Mouse (Mus musculus) c-Kit-positive CD71-positive TER-119-negative erythroid progenitor cells, embryonic 14.5 days (primary cell): ENCODE data around the gene Cacna1e.

Experiments used
- DNase-seq: peaks from one replicate; pipeline ENCODE4 v3.0.0-alpha.2; 2013; ENCODE audit warnings: low read depth

Gene Cacna1e

DNA sequence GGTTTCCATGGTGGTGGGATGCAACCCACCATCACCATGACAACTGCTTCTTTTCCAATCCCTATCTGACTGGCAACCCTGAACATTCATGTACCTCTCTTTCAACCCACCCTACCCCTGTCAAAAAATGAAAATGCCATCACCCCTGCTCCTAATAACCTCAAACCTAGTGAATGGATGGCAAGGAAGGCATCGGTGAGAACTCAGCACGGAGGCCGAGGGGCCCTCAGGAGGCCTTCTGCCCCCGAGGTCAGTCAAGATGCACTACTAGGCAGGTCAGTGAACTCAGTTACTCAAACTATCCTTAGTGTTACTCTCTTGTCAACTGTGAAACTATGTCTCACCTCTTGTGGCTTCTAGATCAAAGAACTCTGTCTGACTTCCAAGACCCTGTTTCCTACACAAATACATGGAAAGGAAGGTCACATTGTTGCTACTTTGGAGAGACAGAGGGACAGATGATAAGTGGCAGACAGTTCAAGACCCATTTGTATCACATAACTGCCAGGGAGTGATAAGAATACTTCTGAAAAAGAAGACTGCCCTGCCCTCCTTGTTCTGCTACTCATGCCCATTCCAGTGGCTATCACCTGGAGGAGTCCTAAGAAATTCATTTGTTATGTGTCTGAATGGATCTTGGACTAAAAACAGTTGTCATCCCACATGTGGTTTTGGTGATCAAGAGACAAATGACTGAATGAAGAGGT, 176.6 kb downstream of the Cacna1e start:
- no peak for DNase-seq

DNA sequence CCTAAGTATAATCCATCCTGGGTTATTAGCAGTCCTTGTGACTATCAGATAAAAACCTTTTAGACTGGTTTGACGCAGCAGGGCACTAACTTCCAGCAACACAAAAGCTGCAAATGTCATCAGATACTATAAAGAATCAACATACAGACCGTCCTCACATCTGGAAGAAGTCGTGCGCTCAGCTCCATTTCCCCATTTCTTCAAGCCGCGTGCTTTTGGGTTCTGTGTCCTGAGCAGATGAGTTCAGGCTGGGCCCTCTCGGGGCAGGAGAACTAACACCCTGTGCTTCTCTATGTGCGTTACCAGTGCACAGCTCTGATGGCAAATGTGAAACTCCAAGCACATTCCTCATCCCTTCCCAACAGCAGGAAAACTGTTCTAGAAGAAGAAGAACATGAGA, 177.3 kb downstream of the Cacna1e start:
- no peak for DNase-seq

DNA sequence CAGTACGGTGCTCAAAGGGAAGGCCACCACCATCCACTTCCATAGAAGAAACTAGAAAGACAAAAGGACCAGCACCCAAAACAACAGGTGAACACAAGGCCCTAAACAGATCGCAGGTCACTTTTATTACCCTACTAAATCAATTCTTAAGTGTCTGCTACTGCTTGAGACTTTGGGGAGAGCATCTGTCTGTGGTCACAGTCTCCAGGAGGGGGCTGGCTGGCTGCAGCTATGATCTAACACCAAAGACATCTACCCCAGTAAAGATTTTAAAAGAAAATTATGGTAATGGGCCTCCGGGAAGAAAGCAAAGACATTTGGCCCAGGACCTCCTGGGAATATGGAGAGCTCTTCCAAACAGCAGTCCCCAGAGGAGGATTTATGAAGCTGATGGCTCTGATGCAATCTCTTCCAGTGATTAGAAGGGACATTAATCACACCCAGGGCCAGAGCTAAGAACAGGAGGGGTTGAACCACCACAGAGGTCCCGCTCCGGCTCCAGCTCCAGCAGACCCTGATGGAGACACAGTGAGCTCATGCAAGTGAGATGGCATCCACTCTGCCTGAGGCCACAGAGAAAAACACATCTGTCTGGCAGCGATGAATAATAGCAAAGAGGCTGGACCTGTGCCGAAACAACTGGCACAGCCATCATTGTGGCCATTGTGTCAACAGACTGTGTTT, 178.3 kb downstream of the Cacna1e start:
- no peak for DNase-seq

DNA sequence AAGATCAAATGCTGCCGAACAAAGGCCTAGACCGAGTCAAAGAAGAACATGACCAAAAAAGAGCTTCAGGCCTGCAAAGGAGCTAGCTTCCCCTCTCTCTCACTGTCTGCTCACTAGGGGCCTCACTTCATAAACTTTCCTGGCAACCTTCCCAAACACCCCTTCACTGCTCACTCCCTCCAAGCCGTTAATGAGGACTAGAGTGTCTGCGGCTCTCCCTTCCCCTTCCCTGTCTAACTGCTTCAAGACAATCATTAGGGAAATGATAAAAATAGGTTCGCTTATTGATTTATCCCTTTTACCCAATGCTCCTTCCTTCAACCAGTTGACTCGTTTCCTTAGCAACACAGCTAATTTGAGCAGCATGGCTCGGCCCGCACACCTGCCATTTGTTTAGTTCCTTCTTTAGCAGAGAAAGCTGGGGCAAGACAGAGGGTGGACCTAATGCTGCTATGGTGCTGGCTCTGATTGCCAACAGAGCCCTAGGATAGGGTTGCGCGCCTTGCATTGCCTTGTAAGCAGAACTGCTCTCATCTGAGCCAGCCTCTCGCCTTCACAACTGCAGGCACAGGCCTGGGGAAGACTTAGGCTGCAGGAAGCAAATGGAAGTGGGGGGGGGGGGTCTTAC, 179.6 kb downstream of the Cacna1e start:
- no peak for DNase-seq

DNA sequence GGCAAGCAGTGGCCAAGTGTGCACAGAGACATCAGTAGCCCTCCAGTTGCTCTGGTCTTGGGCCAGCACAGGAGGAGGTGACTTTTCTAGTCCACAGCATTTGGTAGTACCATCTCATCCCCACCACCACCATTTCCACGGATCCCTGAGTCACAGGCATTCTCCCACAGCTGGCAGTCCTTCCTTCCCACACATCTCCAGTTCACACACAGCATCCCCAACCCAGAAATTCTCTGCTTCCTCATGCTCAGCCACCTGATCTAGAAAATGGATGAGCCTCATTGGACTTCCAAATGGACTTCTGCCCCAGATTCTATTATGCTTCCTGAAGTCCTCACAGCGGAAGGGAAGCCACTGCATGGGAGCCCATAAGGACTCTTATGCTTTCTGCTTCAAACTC, 181.7 kb downstream of the Cacna1e start:
- no peak for DNase-seq

DNA sequence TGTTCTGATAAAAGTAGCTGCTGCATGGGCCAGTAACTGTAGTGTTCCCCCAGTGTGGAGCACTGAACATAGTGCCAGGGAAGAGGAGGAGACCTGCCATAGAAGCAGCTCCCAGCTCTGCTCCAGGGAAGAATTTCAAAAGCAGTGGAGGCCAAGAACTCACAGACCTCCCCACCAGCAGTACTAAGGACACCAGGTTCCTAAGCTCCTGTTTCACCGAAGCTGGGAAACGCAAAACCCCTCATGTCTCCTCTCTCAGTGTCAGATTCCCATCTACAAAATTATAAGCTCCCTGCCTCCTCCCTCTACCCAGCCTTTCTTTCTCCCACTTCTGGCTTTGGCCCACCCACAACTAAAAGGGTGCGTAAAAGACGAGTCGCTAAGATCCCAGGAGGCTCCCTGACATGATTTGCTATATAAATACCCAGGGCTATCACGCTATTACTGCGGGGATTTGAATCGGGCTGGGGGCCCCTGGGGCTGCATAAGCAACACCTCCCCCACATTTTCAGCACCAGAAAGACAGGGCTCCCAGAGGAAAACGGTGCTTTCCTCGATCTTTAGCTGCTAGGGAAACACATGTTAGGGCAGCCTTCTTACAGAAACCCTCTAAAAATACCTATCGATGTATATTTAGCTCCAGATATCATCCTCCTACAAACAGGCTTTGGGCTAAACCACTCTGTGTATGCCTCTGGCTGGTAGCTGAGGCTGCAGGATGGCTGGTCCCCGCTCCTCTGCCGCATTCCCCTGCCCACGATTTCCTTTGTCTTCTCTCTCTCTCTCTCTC, 195.2 kb downstream of the Cacna1e start:
- no peak for DNase-seq

DNA sequence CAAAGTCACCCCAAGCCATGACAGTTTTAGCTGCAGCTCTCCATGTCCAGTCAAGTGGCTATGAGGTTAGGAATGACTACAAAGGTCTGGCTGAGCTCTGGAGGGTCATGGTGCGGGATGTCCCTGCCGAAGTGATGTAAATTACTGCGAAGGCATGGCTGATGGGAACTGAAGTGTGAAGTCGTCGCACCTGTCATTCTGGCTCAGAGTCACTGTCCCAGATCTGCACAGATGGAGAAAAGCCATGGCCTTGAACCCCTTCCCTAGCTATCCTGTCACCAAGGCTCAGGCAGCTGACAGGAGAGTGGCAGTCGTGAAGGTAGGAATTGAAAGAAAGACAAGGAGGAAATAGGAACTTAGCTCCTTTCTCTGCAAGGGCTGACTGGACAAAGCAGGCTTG, 197.4 kb downstream of the Cacna1e start:
- no peak for DNase-seq

DNA sequence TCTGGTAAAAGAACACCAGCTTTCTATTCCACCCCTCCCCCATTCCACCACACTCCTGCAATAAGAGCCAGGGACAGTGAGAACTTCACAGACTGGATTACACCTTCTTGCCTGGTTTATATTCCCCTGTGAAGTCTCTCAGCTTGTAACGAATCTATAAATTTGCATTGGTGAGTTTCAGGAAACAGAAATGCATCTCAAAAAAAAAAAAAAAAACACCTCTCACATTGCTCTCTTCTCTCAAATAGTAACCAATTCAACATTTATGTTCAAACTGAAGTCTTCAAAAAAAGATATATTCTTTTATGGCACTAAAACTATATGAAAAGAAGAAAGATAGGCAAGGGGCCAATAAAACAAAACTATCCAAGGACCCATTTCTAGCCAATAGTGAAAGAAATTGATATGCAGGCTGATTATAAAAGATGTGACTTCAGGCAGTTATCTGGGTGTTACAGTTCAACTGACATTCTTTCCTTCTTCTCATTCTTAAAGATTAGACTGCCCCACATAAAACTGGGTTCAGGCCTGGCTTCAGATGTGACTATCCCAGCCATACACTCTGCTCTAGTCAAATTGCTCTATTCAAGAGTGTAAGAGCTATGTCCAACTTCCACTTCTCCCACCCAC, 200.7 kb downstream of the Cacna1e start:
- DNase-seq = no peak

DNA sequence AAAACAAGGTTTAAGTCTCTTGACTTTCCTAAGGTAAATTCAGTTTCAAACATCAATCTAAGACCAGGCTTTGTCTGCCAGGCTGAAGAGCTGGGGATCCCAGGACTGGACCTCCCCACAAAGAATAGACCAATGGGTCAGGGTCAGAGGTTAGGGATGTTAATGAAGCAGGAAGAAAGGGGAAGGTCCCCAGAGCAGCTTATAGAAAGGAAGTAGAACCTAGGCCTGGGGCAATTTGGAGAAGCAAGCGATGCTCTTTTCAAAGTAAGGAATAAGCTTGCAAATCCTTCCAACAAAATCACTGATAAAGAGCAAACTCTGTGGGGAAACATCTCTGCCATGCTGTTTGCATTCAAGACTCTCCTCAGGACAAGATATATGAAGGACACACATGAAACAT, 205.3 kb downstream of the Cacna1e start:
- DNase-seq = no peak

DNA sequence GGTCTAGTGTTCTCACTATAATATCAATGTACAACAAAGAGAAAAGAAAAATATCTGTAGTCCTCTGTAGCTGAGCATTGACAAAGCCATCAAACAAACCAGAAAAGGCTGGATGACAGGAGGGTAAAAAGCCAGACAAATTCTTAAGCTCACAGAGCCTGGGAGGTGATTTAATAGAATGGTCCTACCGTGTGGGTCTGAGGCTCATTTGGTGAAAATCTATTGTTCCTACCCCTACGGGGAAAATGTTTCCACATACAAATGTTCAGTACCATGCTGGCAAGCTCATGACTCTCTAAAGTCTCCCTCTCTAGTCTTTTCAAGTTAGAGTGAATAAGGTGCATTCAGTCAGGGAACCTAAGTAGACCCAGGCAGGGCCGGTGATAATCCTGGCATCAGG, 206.2 kb downstream of the Cacna1e start:
- DNase-seq = no peak

DNA sequence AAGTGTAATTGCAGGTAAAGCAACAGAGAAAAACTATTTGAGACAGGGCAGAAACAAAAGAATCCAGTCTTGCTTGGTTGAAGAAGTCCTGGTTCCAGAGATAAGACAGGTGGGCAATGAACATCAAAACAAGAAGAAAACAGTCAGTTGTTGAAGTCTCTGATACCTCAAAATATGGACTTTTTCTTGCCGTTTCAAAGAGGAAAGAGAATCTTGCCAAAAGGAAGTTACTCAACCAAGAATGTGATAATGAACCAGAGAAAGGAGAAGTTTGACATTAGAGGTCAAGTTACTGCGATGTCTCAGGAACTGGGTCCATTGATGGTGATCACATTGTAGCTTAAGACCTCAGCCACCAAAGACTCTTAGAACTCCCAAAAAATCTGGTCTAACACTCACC, 206.6 kb downstream of the Cacna1e start:
- no peak for DNase-seq

DNA sequence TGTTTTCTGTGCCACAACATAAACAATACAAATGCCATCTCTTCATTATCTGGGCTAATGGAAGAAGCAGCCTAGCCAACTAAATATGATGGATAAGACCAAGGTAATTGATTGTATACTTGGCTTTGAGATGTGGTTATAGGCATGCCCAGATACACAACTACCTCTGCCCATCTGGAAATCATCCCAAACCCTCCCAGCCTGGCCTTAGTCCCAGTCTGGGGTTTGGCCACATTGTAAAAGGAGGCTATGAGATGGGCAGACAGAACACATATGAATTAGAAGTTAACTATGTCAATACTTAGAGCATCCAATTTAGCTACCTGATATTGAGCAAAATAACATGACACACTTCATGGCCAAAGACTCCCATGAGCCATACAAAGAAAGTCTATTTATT, 220.6 kb downstream of the Cacna1e start:
- no peak for DNase-seq

DNA sequence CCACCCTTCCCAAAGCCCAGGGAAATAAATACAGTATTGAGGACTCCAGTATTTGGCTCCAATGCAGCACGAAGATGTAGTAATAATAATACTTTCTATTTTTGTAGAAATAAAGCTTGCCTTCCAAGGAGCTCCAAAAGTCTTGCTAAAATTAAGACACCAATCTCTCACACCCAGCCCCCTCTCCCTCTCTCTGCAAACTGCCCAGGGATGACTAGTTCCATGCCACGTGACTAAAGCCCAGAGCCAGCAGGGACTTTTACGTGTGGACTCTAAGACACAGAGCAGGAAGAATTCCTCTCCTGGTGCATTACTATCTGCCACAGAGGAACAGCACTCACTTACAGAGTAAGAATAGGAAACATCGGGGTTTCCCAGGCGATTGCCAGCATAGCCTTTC, 222.3 kb downstream of the Cacna1e start:
- DNase-seq = no peak

DNA sequence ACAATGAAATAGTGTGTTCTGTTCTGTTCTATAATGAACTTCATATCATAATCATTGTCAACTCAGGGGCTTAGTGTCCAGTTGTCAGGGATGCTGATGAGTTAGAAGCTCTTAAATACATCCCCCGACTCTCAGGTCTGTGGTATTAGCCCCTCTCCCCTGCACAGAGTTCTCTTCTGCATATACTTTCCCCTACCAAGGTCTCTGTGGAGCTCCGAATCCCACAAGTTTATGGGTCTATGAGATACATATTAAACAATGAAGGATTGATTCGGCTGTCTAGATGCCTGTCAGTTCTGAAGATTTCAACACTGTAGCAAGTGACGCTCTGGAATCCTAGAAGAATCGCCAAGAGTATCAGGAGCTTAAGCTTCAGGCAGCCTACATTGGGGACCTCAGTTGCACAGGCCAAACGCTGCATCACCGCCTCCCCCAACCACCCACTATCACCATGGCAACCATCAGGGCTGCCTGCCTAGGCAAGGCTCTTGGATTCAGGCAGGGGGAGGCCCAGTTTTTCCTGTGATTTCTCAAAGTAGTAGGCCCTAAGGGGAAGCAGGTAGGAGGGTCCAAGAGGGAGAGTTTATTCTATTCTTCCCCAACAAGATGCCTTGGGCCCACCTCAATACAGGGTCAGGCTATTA, 223.0 kb downstream of the Cacna1e start:
- no peak for DNase-seq

DNA sequence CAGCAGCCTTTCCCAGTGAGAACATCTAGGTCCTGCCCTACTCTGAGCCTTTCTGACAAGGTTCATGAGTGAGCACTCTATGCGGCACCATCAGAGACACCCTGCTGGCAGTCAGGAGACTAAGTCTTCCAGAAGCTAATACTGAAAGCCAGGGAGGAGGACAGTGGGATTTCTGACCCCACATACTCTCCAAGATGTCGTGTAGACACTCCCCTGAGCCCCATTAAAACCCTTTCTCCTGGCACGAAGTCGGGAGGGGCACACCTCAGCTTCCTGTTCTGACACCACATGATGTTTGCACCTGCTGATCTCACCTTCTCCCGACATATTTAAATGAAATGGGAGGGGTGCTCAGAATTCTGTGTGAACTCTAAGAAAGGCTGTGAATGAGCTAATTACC, 226.9 kb downstream of the Cacna1e start:
- DNase-seq = no peak

DNA sequence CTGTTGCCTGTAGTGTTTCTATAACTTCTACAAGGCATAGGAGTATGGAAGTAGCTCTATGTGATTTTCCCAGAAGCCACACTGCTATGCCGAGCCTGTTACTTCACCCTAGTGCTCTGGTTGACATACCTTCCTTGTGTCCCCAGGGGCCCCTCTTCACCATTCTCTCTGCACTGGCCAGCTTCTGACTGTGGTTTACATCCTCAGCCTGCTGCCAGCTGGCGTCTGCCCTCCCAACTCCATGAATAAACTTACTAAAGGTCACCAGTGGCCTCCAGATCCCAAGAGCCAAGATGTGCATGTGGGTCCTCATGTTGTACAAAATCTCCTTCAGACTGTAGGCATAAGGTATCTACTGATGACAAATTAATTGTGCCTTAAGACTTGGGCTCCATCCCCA, 230.3 kb downstream of the Cacna1e start:
- DNase-seq = no peak

DNA sequence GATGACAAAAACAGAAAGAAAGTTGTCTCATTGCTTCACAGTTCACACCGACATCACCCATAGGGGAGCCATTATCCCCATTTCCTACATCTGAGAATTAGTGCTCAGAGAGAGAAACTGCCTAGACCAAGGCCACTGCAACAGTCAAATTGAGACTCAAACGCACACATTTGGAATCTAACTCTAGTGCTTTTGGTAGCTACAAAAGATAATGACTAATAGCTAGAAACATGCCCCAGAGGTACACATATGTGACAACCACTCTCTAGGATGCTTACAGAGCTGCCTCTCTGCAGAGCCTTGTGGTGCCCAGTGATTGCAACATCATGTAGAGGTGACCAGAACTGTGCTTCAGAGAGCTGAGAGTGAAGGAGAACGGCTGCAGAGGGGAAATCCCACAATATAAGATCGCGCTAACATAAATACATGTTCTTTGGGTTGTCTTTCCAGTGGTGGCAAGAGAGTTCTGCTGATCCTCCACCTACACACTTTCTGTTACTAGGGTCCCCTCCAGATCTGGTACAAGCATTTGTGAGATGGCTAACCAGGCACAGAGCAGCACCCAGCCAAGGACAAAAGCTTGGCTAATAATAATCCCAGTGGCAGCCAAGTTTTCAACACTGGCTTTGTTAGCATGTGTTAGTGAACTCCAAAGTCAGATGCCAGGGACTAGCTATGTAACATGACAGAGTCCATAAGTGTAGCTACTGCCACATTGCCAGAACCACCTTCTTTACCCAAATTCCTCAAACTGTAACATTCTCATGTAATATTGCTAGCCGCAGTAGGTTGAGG, 237.9 kb downstream of the Cacna1e start:
- DNase-seq = no peak

DNA sequence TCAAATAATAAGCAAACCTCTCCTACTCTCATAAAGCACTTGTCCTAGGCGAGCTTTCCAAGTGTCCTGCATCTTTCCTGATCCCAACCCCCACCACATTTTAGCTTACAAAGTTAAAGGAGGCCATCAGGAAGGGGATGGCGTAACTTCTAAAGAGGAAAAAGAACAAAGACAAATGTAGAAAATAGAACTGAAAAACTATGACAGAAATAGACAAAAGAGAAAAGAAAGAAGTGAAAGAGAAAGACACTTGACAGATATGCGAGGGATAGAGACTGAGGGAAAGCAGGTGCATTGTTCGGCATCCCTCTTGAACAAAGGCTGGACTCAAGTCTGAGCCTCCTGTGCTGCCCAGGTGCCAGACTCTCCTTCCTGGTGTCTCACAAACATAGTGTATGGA, 246.5 kb downstream of the Cacna1e start:
- no peak for DNase-seq

DNA sequence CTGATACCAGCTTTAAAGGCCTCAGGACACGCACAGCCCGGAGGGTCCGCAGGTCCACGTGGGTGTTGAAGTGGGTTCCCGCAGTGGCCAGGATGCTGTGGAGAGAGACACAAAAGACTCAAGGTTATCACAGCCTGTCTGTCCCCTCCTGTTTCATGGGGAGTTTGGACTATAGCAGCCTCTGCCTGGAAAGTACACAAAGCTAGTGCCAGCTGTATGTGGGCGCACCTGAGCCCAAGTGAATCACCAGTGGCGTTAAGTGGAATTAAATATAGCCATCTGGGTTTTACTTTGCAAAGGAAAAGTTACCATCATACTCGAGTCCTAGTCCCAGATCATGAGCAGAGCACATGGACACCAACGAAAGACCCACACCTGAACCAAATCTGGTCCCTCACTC, 248.5 kb downstream of the Cacna1e start:
- DNase-seq = no peak

DNA sequence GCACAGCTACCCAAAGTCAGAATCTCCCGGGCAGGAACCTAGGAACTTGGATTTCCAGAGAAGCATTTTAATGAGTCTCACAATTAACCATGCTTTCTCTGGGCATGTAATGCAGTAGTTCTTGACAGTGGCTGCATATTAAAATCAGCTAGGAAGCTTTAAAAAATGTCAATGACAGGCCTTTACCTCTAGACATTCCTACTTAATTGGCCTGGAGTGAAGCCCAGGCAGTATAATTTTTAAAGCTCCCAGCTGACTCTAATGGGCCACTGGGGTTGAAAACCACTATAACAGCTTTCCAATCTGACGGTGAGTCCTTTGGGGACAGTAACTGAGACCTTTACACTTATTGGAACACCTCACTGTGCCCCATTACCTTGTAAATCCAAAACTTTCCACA, 251.4 kb downstream of the Cacna1e start:
- no peak for DNase-seq
